Mouse (Mus musculus) ES-Bruce4 (cell line): ENCODE results near the gene Parp4. TPM values are rescaled to one million over a fixed set of nuclear protein-coding genes. Genes with fewer than 3 reads are reported as not detected.

Source experiments
- H3K27ac ChIP-seq: 2 replicates; pipeline ENCODE4 v1.5.1; 2012; ENCODE audit warnings: low read length, inconsistent platforms; ENCODE audit not compliant: insufficient read depth
- H3K27me3 ChIP-seq: 2 replicates; pipeline ENCODE4 v1.6.1; 2012; ENCODE audit warnings: mild to moderate bottlenecking, low read length, inconsistent platforms; ENCODE audit not compliant: control insufficient read depth, poor library complexity, insufficient read depth, severe bottlenecking
- H3K36me3 ChIP-seq: 2 replicates; pipeline ENCODE4 v1.6.1; 2012; ENCODE audit warnings: inconsistent platforms, mild to moderate bottlenecking, low read length, moderate library complexity; ENCODE audit not compliant: control insufficient read depth, poor library complexity, insufficient read depth, severe bottlenecking
- H3K4me1 ChIP-seq: one replicate; pipeline ENCODE4 v1.8.1; 2011; ENCODE audit warnings: low read length; ENCODE audit not compliant: control insufficient read depth, insufficient read depth
- H3K4me3 ChIP-seq: 2 replicates; pipeline ENCODE4 v1.5.1; 2011; ENCODE audit warnings: low read depth, mild to moderate bottlenecking, low read length
- H3K9ac ChIP-seq: 2 replicates; pipeline ENCODE4 v1.6.1; 2012; ENCODE audit warnings: low read depth, mild to moderate bottlenecking, inconsistent platforms; ENCODE audit not compliant: poor library complexity, severe bottlenecking
- H3K9me3 ChIP-seq: replicated peaks from 2 replicates; pipeline ENCODE4 v1.6.1; 2012; ENCODE audit warnings: mild to moderate bottlenecking, low read length, inconsistent platforms; ENCODE audit not compliant: control insufficient read depth, poor library complexity, insufficient read depth, severe bottlenecking
- CTCF ChIP-seq: IDR thresholded peaks from one replicate; pipeline ENCODE4 v1.8.1; 2011; ENCODE audit warnings: low read depth, low read length
- EP300 ChIP-seq: IDR thresholded peaks from 2 replicates; pipeline ENCODE4 v1.6.1; 2011; ENCODE audit warnings: low read depth, low read length; ENCODE audit not compliant: insufficient read depth
- POLR2A ChIP-seq: IDR thresholded peaks from one replicate; pipeline ENCODE4 v1.8.1; 2011; ENCODE audit warnings: low read length; ENCODE audit not compliant: insufficient read depth
- polyA plus RNA-seq: library from polyadenylated mRNA; stranded (reverse); fragments of >200 nt; gene quantifications from 2 replicates; pipeline ENCODE4 v1.2.4, GENCODE M21; 2011; ENCODE audit warnings: low read depth; ENCODE audit not compliant: missing spikeins, insufficient read depth, insufficient read length

Parp4 gene
- polyA plus RNA-seq, 1 experiment = 12.7 TPM

- H3K36me3 ChIP-seq = no peaks in the 10 kb centered on the region
- TF ChIP-seq EP300 = no peak
- TF ChIP-seq CTCF = no peak
- no peak for TF ChIP-seq POLR2A
- H3K27ac ChIP-seq = no peak overlapping the region
Measured at GRCm38 (mm10) chr14:56575969-56576901, 816 bp downstream of the Parp4 start.

DNA sequence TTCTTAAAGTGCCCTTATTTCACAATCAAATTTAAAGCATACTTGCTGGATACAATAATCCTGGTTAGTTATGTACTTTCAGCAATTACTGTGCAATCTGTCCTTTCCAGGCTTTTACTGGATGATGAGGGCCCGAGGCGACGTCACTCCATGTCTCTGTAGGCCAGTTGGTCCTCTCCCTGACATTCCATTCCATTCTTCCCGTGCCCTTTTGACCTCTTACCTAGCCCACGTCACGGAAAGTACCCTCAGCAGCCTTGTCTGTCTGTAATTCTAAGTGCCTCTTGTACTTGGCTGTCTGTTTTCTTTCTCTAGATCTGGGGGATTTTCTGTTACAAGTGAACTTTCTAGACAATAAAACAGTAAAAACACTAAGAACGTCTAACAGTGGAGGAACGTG is 3.6 kb downstream of the Parp4 start:
- Histone ChIP-seq H3K27me3 (no peaks in the 10 kb centered on the region), H3K4me1 (peaks cover 2% of the 10 kb centered on the region), H3K4me3 (no peak overlapping the region), H3K9me3 (no peaks in the 10 kb centered on the region), H3K27ac (no peak overlapping the region), H3K36me3 (no peaks in the 10 kb centered on the region), H3K9ac (no peak overlapping the region)
- TF ChIP-seq EP300 (no peak), CTCF (no peak), POLR2A (no peak)

More at GRCm38 (mm10) chr14:56575969-56576901, 816 bp downstream of the Parp4 start:
- H3K4me1 ChIP-seq = peaks cover 2% of the 10 kb centered on the region
- H3K27me3 ChIP-seq = no peaks in the 10 kb centered on the region
- no peaks in the 10 kb centered on the region for H3K9me3 ChIP-seq
- peak overlapping the region; percentile 54; the same call in 1 of the 2 replicates for H3K9ac ChIP-seq
- no peak overlapping the region for H3K4me3 ChIP-seq

DNA sequence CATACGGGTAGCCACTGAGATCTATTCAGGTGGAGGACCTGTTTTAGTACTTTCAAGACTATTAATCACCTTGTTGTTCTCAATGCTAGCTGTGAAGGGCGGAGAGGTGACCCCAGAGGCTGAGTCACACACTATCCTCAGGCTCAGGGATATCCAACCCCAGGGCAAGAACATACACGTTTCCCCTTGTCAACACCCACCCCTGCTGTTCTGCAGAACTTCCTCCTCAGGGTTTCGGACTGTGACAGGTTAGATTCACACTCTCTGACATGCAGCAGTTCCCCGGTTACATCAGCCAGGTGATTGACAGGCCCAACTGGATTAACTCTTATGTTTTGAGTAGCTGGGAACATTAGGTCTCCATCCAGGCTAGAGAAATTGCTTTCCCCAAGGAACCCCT is 5.7 kb downstream of the Parp4 start:
- no peaks in the 10 kb centered on the region for H3K9me3 ChIP-seq
- H3K27ac ChIP-seq = no peak overlapping the region
- no peak overlapping the region for H3K9ac ChIP-seq
- peaks cover 2% of the 10 kb centered on the region for H3K4me1 ChIP-seq
- H3K36me3 ChIP-seq = no peaks in the 10 kb centered on the region
- H3K4me3 ChIP-seq = no peak overlapping the region
- TF ChIP-seq POLR2A (no peak), CTCF (no peak), EP300 (no peak)
- no peaks in the 10 kb centered on the region for H3K27me3 ChIP-seq

DNA sequence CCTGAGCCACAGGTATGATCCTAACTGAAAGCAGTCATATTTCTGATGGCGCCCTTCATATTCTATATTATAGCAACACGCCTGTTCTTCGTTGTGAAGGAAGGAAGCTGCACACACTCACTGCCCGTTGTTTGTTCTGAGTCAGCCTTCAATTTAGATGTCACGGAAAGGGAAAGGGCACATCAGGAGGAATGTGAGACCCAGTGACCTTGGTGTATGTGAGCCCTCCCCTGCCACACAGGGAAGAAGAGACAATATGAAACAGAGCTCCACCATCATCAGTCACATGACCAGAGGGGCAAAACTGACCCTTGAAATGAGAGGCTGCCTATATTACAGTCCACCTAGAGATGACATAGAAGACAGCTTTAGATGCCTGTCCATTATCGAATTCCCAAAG is 6.9 kb downstream of the Parp4 start:
- H3K4me1 ChIP-seq = peaks cover 2% of the 10 kb centered on the region
- no peak overlapping the region for H3K4me3 ChIP-seq
- no peak overlapping the region for H3K27ac ChIP-seq
- H3K36me3 ChIP-seq = no peaks in the 10 kb centered on the region
- H3K9ac ChIP-seq = no peak overlapping the region
- no peaks in the 10 kb centered on the region for H3K9me3 ChIP-seq
- no peaks in the 10 kb centered on the region for H3K27me3 ChIP-seq
- TF ChIP-seq POLR2A (no peak), CTCF (no peak), EP300 (no peak)

GRCm38 (mm10) chr14:56592191-56592590 is 16.8 kb downstream of the Parp4 start:
- no peaks in the 10 kb centered on the region for H3K36me3 ChIP-seq
- no peak for TF ChIP-seq EP300
- no peak for TF ChIP-seq CTCF
- no peak for TF ChIP-seq POLR2A
- no peak overlapping the region for H3K4me3 ChIP-seq
- no peaks in the 10 kb centered on the region for H3K4me1 ChIP-seq
- H3K9me3 ChIP-seq = no peaks in the 10 kb centered on the region
- no peak overlapping the region for H3K27ac ChIP-seq
- no peaks in the 10 kb centered on the region for H3K27me3 ChIP-seq
- H3K9ac ChIP-seq = no peak overlapping the region

DNA sequence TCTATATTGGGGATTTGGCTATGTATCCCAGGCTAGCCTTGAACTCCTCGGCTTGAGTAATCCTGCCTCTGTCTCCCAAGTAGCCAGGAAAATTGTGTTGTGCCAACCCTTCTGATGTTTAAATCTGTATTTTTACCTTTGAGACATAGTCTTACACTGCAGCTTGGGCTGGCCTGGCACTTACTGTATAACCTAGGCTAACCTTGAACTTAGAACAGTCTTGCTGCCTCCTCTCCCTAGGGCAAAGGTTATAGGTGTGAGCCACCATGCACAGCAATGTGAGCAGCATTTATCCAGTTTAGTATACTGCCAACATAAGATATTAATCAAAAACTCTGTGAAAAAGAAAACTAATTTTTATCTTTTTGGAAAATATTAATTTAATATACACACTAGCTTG is 19.4 kb downstream of the Parp4 start:
- no peak overlapping the region for H3K9ac ChIP-seq
- no peaks in the 10 kb centered on the region for H3K36me3 ChIP-seq
- no peak overlapping the region for H3K4me3 ChIP-seq
- TF ChIP-seq POLR2A = no peak
- no peaks in the 10 kb centered on the region for H3K9me3 ChIP-seq
- no peaks in the 10 kb centered on the region for H3K27me3 ChIP-seq
- H3K4me1 ChIP-seq = no peaks in the 10 kb centered on the region
- no peak overlapping the region for H3K27ac ChIP-seq
